Mouse (Mus musculus): Measurements from ENCODE around the gene Ttl. TPM values are rescaled to one million over a fixed set of nuclear protein-coding genes. Genes with fewer than 3 reads are reported as not detected.

Gene Ttl
- total RNA-seq, 2 experiments from 2014 or later, result 17.1 to 18.8 TPM

Other genes with a start within 250 kb of the Ttl start
- gene Tmem87b, start 247.8 kb upstream of the Ttl start, total RNA-seq (2021), result 10 to 100 TPM; 20.1 to 24.8 TPM
- under 1 TPM; 0.50 to 0.57 TPM for gene Fbln7, start 203.0 kb upstream of the Ttl start, total RNA-seq (2021)
- gene Zc3h8, start 121.9 kb upstream of the Ttl start, total RNA-seq (2021), result 1 to 10 TPM; 5.7 to 6.6 TPM
- gene Zc3h6, start 98.5 kb upstream of the Ttl start, total RNA-seq (2021), result 1 to 10 TPM; 3.6 to 4.9 TPM
- gene Gm10762, start 98.2 kb upstream of the Ttl start, total RNA-seq (2021), result 10 to 100 TPM in 1 of 2 experiments, 1 to 10 TPM in 1; 9.7 to 10.8 TPM
- not detected for gene Vinac1, start 17.8 kb upstream of the Ttl start, total RNA-seq (2021)
- 10 to 100 TPM; 10.3 to 11.3 TPM for gene Polr1b, start 35.1 kb downstream of the Ttl start, total RNA-seq (2021)
- 10 to 100 TPM; 10.0 to 10.1 TPM for gene Chchd5, start 63.8 kb downstream of the Ttl start, total RNA-seq (2021)
- gene Slc20a1, start 132.8 kb downstream of the Ttl start, total RNA-seq (2021), result 10 to 100 TPM; 11.3 to 12.4 TPM
- under 1 TPM; 0.81 to 0.95 TPM for gene Ckap2l, start 231.3 kb downstream of the Ttl start, total RNA-seq (2021)
- not detected for gene Il1a, start 244.0 kb downstream of the Ttl start, total RNA-seq (2021)